Mouse (Mus musculus) cerebellum, adult 2 months (tissue): ENCODE results near the gene Aox3. TPM values are rescaled to one million over a fixed set of nuclear protein-coding genes. Genes with fewer than 3 reads are reported as not detected.

Experiments used
- DNase-seq, 2 experiments: peaks; one replicate each; pipeline ENCODE4 v3.0.0; 2021
- H3K27ac ChIP-seq: fragments of 200-500 bp; 2 replicates; pipeline ENCODE4 v1.5.1; 2012; ENCODE audit warnings: low read length, control low read depth, inconsistent platforms; ENCODE audit not compliant: insufficient read depth
- H3K27me3 ChIP-seq: fragments of 200-500 bp; 2 replicates; pipeline ENCODE4 v1.6.1; 2012; ENCODE audit warnings: inconsistent platforms, mild to moderate bottlenecking, low read length, moderate library complexity; ENCODE audit not compliant: control insufficient read depth, insufficient read depth
- H3K4me1 ChIP-seq: fragments of 200-500 bp; 2 replicates; pipeline ENCODE4 v1.6.1; 2011; ENCODE audit warnings: low read length; ENCODE audit not compliant: control insufficient read depth, insufficient read depth
- H3K4me3 ChIP-seq: fragments of 200-500 bp; replicated peaks from 2 replicates; pipeline ENCODE3; 2011; ENCODE audit warnings: mild to moderate bottlenecking, low read depth, low read length, control low read depth; ENCODE audit not compliant: insufficient read depth
- CTCF ChIP-seq: fragments of 200-500 bp; IDR thresholded peaks from 2 replicates; pipeline ENCODE4 v1.5.1; 2011; ENCODE audit warnings: low read depth, mild to moderate bottlenecking, control low read depth, low read length, moderate library complexity, borderline replicate concordance; ENCODE audit not compliant: insufficient read depth
- POLR2A ChIP-seq: fragments of 200-500 bp; IDR thresholded peaks from 2 replicates; pipeline ENCODE4 v1.6.1; 2011; ENCODE audit warnings: low read length, control low read depth, borderline replicate concordance; ENCODE audit not compliant: insufficient read depth
- WGBS: fragments of 180-500 bp; shearing (Covaris S2); methylation state at CpG from one replicate; pipeline ENCODE4 v1.1.7; 2018; 5-methylcytosine and 5-hydroxymethylcytosine counted together
- polyA plus RNA-seq: library from polyadenylated mRNA; depleted of rRNA; stranded (reverse); fragments of >200 nt; gene quantifications from 2 replicates; pipeline ENCODE4 v1.2.3, GENCODE M21; 2012; rRNA removed

Gene Aox3
- 0.33 and 0.68 TPM in 2 replicates for polyA plus RNA-seq

DNA sequence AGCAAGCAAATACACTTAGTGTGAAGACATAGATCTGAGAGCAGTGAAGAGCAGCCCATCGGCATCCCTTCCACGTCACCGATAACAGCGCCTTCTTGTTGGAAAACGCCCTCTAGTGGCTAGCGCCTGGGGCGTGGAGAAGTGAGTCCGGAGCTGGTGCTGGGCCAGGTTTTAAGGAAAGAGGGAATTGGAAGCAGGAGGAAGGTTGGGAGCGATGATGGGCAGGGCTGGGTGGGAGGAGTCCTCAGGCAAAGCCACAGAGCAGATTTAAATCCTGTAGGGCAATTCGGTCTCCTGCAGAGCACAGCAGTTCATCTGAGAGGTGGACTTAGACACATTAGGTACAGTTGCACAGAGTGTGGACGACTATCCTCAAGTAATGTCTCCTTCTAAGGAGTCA is at the start of gene Aox3:
Gene Aox3 (plus strand): TSS at position 251 of the 400 bp plus-strand sequence.
- DNase-seq, result peak; percentile 78 to 80
- H3K4me3 ChIP-seq, result peak within 1 kb of the TSS; percentile 42
- 5% methylated on average over 11 of the region's 11 CpGs for WGBS
- H3K27me3 ChIP-seq, result no peaks in the 10 kb centered on the region
- H3K27ac ChIP-seq, result no peak within 1 kb of the TSS
- TF ChIP-seq CTCF, result peak; percentile 82
- TF ChIP-seq POLR2A, result no peak
- no peaks in the 10 kb centered on the region for H3K4me1 ChIP-seq

GRCm38 (mm10) chr1:58065151-58065550 is 47.8 kb upstream of the Aox3 start:
- DNase-seq, result no peak
- 80% methylated on average over 5 of the region's 5 CpGs for WGBS
- Histone ChIP-seq H3K27ac (no peak overlapping the region), H3K4me3 (no peak overlapping the region), H3K4me1 (no peaks in the 10 kb centered on the region), H3K27me3 (no peaks in the 10 kb centered on the region)
- TF ChIP-seq CTCF, result no peak
- no peak for TF ChIP-seq POLR2A

GRCm38 (mm10) chr1:58065606-58066005 is 47.3 kb upstream of the Aox3 start:
- Histone ChIP-seq H3K4me1 (no peaks in the 10 kb centered on the region), H3K4me3 (no peak overlapping the region), H3K27me3 (no peaks in the 10 kb centered on the region), H3K27ac (no peak overlapping the region)
- DNase-seq, result no peak
- 33% methylated on average over 3 of the region's 3 CpGs for WGBS
- TF ChIP-seq POLR2A, result no peak

DNA sequence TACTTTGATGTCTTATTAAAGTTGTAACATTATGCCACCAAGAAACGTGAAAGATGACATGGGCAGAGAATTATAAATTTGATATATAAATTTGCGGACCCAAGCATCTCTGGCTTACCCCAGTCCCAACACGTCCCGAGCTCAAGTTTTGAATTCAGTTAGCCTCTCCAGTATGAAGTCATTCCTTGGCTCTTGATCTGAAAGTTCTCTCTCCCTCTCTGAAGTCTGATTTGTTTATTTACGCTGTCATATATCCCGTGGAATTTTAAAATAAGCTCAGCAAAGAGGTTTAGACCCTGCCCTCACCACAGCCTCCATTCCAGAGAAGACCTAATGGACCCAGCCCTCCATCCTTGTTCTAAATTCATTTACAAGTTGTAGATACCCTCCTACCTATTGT is 43.7 kb upstream of the Aox3 start:
- no peak overlapping the region for H3K27ac ChIP-seq
- H3K4me1 ChIP-seq, result peaks cover 3% of the 10 kb centered on the region
- no peak for TF ChIP-seq CTCF
- no peak for TF ChIP-seq POLR2A
- DNase-seq, result no peak
- H3K4me3 ChIP-seq, result no peak overlapping the region
- 87% methylated on average over 6 of the region's 6 CpGs for WGBS
- H3K27me3 ChIP-seq, result no peaks in the 10 kb centered on the region

- DNase-seq, result no peak
These were observed 42.8 kb upstream of the Aox3 start for GRCm38 (mm10) chr1:58070091-58070490.

GRCm38 (mm10) chr1:58071006-58071405 is 41.9 kb upstream of the Aox3 start:
- no peak for DNase-seq
- Histone ChIP-seq H3K4me1 (peaks cover 3% of the 10 kb centered on the region), H3K27me3 (no peaks in the 10 kb centered on the region), H3K4me3 (no peak overlapping the region), H3K27ac (no peak overlapping the region)
- 39% methylated on average over 9 of the region's 9 CpGs for WGBS
- TF ChIP-seq CTCF (no peak), POLR2A (no peak)

More at GRCm38 (mm10) chr1:58070091-58070490, 42.8 kb upstream of the Aox3 start:
- 89% methylated on average over 11 of the region's 11 CpGs for WGBS
- H3K4me3 ChIP-seq, result no peak overlapping the region
- TF ChIP-seq POLR2A, result no peak
- TF ChIP-seq CTCF, result no peak
- no peaks in the 10 kb centered on the region for H3K27me3 ChIP-seq
- H3K27ac ChIP-seq, result no peak overlapping the region
- H3K4me1 ChIP-seq, result peaks cover 3% of the 10 kb centered on the region

GRCm38 (mm10) chr1:58071509-58071908 is 41.4 kb upstream of the Aox3 start:
- Histone ChIP-seq H3K27ac (no peak overlapping the region), H3K27me3 (no peaks in the 10 kb centered on the region), H3K4me3 (no peak overlapping the region), H3K4me1 (peaks cover 3% of the 10 kb centered on the region)
- DNase-seq, result no peak
- 81% methylated on average over 1 of the region's 1 CpGs for WGBS
- TF ChIP-seq CTCF (no peak), POLR2A (no peak)

DNA sequence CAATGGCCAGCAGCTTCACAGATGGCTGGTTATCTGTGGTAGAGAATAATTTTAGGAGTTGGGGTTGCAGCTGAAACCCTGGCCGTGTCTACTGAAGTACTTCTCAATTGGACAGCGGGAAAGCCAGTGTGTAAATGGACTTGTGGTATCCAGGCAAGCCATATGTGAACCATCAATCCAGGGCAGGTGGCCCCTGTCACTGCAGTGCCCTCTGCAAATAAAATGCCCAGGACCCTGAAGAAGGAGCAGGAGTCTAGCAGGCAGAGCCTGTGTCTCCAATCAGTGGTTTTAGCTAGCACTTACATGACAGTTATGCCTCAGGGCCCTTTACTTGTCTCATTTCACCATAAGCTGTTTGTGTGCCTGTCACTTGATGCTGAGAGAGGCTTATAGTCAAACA is 40.5 kb upstream of the Aox3 start:
- no peak for DNase-seq
- Histone ChIP-seq H3K27me3 (no peaks in the 10 kb centered on the region), H3K4me1 (peaks cover 3% of the 10 kb centered on the region), H3K4me3 (no peak overlapping the region), H3K27ac (no peak overlapping the region)
- TF ChIP-seq CTCF (no peak), POLR2A (no peak)
- 75% methylated on average over 2 of the region's 2 CpGs for WGBS
